Mouse (Mus musculus) pancreas, adult 10 weeks (tissue): Measurements from ENCODE around the gene Tppp3. TPM values are rescaled to one million over a fixed set of nuclear protein-coding genes. Genes with fewer than 3 reads are reported as not detected.

ENCODE experiments used
- polyA plus RNA-seq: library from polyadenylated mRNA; stranded (reverse); fragments of 350-450 nt; fragmentation: Illumina TruSeq; extraction: RNeasy Lipid Tissue Mini Kit (QIAGEN cat#74804); gene quantifications from one replicate; pipeline ENCODE4 v1.2.3, GENCODE M21; 2015; ENCODE audit warnings: low read depth, low replicate concordance; ENCODE audit not compliant: insufficient read depth

Tppp3 gene
- polyA plus RNA-seq = 31.3 TPM

DNA sequence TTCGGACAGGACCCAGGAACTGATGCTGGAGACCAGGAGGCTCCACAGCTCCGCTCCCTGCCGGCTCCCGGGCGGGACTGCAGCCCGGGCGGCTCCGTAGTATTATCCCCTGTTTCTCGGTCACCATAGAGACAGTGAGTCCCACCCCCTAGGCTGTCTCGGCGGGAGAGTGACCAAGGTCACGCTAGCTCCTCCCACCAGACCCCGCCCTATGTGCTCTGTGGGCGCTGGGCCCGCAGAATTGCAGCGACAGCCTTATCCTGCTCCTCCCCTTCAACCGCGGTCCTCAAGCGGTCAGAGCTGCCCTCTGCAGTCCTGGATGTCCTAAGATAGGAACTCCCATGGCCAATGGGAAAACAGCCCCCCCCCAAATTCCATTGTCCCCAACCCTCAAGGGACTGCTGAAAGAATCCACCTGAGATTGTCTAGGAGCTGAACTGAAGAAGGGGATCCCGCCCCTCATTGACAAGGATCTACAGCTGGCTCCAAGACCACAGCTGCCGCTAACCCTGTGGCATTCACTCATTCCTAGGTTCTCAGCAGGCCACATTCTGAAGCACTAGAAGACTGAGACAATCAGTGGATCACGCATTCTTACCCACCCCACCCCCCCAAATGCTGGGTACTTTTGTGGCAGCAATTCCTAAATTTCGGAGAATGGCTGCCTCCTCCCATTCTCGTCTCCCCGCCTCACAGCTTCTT is at the start of gene Tppp3:
Gene Tppp3, minus strand, starts transcription at position 213 of the 702 bp plus-strand sequence.

DNA sequence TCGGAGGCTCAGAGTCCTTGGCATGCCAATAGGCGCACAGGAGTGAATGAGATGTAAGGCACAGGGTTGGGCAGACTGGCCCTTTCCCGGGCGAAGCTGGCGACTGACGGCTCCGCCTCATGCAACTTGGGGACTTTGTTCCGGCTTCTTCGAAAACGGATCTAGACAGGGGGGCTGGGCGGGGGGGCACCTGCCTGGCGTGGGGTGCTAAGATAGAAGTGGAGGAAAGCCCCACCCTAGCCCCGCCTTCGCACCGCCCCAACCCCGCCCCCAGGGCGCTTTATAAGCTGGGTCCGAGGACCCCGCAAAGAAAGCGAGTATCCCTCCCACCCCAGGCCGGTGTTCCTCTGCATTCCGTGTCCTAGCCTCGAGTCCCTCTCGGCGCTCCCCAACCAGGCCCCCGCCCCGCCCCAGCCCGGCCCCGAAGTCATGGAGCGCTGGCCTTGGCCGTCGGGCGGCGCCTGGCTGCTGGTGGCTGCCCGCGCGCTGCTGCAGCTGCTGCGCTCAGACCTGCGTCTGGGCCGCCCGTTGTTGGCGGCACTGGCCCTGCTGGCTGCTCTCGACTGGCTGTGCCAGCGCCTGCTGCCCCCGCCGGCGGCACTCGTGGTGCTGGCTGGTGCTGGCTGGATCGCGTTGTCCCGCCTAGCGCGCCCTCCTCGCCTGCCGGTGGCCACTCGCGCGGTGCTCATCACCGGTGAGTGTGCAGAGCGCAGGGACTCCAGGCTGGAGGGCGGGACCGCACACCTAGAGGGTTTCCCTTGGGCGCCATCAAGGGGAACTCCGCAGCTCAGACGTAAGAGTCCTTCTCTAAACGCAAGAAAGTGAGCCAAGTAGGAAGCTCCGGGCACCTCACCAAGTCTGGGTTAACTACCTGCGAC is 47.3 kb upstream of the Tppp3 start, which contains the start of gene Hsd11b2:
Gene Hsd11b2, plus strand, starts transcription at position 320 of the 878 bp plus-strand sequence.

DNA sequence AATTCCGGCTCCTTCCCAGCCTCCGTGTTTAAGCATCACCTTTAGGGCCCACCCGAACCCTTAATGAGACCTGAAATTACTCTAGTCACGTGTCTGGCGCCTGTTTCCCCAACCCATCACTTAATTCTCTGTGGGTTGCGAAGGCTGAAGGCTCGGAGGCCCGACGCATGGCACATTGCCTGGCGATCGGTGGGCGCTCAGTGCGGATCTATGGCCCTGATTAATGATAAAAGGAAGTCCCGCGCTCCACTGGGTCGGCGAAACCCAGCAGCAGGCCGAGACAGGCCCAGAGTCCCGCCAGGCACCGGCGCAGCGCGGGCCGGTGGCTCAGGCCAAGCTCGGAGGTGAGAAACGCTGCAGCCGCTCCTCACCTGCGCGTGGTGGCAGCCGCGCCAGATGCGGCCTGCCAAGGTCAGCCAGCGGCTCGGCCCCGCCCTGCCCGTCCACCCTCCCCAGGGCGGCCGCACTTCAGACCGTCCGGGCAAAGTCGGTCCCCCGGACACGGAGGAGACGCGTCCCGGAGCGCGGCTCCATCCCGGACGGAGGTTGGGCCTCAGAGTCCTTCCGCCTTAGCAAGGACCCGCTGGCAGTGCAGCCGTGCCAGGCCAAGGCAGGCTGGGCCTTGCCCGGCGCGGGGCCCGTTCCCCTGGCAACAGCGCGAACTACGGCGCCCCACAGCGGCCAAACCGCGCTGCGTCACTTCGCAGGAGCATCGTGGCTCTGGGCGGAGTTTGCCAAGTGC is 25.3 kb upstream of the Tppp3 start, which contains the start of gene Zdhhc1:
Gene Zdhhc1, minus strand, starts transcription at position 464 of the 742 bp plus-strand sequence.

Other genes with a start within 250 kb of the Tppp3 start
- gene D230025D16Rik, start 246.4 kb downstream of the Tppp3 start, polyA plus RNA-seq = 9.7 TPM
- gene B3gnt9, start 216.4 kb downstream of the Tppp3 start, polyA plus RNA-seq = 3.1 TPM
- 5.1 TPM for gene Tradd, start 206.9 kb downstream of the Tppp3 start, polyA plus RNA-seq
- 1.3 TPM for gene Fbxl8, start 206.9 kb downstream of the Tppp3 start, polyA plus RNA-seq
- 2.9 TPM for gene Hsf4, start 201.7 kb downstream of the Tppp3 start, polyA plus RNA-seq
- 0.33 TPM for gene Nol3, start 195.4 kb downstream of the Tppp3 start, polyA plus RNA-seq
- gene 4931428F04Rik, start 181.7 kb downstream of the Tppp3 start, polyA plus RNA-seq = 0.63 TPM
- gene Exoc3l, start 175.4 kb downstream of the Tppp3 start, polyA plus RNA-seq = 5.2 TPM
- 15.0 TPM for gene E2f4, start 173.9 kb downstream of the Tppp3 start, polyA plus RNA-seq
- 15.3 TPM for gene Elmo3, start 165.9 kb downstream of the Tppp3 start, polyA plus RNA-seq
- gene Lrrc29, start 145.2 kb downstream of the Tppp3 start, polyA plus RNA-seq = 2.0 TPM
- gene Tmem208, start 145.2 kb downstream of the Tppp3 start, polyA plus RNA-seq = 35.7 TPM
- 7.3 TPM for gene Fhod1, start 123.6 kb downstream of the Tppp3 start, polyA plus RNA-seq
- gene Slc9a5, start 122.7 kb downstream of the Tppp3 start, polyA plus RNA-seq = 0.61 TPM
- gene Plekhg4, start 98.3 kb downstream of the Tppp3 start, polyA plus RNA-seq = not detected
- gene Kctd19, start 58.0 kb downstream of the Tppp3 start, polyA plus RNA-seq = not detected
- gene Lrrc36, start 58.0 kb downstream of the Tppp3 start, polyA plus RNA-seq = 1.6 TPM
- gene Zdhhc1, start 25.4 kb upstream of the Tppp3 start, polyA plus RNA-seq = 13.1 TPM
- gene Hsd11b2, start 47.2 kb upstream of the Tppp3 start, polyA plus RNA-seq = not detected
- gene Atp6v0d1, start 94.5 kb upstream of the Tppp3 start, polyA plus RNA-seq = 29.8 TPM
- gene Ripor1, start 133.7 kb upstream of the Tppp3 start, polyA plus RNA-seq = 13.9 TPM
- gene Ctcf, start 165.0 kb upstream of the Tppp3 start, polyA plus RNA-seq = 10.2 TPM
- not detected for gene Agrp, start 165.9 kb upstream of the Tppp3 start, polyA plus RNA-seq
- gene Carmil2, start 214.7 kb upstream of the Tppp3 start, polyA plus RNA-seq = 0.61 TPM
- gene Acd, start 229.6 kb upstream of the Tppp3 start, polyA plus RNA-seq = 8.9 TPM
- gene Pard6a, start 229.6 kb upstream of the Tppp3 start, polyA plus RNA-seq = 1.4 TPM
- gene 4933405L10Rik, start 236.1 kb upstream of the Tppp3 start, polyA plus RNA-seq = not detected
- 1.6 TPM for gene Enkd1, start 236.7 kb upstream of the Tppp3 start, polyA plus RNA-seq